Mouse (Mus musculus) cerebellum, postnatal 4 days (tissue): ENCODE measurements around the gene Atp1b1.

Source experiments
- DNase-seq, 2 experiments: peaks; one replicate each; pipeline ENCODE4 v3.0.0; 2022; ENCODE audit warnings: low spot score in 2 of 2, mixed read lengths in 1 of 2

Atp1b1 gene

GRCm38 (mm10) chr1:164458245-164458613, at the start of gene Atp1b1:
Gene Atp1b1, minus strand, starts transcription at chr1:164458355.
- peak; percentile 71 to 89 for DNase-seq

GRCm38 (mm10) chr1:164505096-164505495, 46.9 kb upstream of the Atp1b1 start:
- DNase-seq, result no peak

DNA sequence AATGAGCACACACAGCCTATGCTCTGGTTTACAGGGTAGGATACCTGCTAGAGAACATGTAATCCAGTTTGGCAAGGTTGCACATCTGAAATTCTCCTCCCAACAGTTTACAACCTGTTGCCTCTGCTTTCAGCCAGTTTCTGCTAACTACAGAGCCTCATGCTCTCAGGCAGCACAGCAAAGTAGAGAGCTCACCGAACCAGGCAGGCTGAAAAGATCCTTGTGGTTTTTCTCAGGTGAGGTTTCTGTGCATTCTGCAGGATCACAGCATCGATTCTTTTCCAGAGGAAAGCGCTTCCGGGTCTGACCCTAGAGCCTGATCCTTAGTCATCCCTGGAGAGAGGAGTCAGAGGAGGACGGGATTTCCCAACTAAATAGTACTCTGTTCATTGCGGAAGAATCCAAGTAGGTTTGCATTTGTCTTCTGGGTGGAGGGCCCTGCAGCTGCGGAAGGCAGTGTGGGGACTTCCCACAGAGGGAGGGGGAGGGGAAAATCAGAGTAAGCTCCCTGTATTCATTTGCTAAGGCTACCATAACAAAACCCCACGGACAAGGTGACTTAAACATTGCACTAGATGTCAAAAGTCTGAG, 45.1 kb upstream of the Atp1b1 start:
- DNase-seq, result no peak

DNA sequence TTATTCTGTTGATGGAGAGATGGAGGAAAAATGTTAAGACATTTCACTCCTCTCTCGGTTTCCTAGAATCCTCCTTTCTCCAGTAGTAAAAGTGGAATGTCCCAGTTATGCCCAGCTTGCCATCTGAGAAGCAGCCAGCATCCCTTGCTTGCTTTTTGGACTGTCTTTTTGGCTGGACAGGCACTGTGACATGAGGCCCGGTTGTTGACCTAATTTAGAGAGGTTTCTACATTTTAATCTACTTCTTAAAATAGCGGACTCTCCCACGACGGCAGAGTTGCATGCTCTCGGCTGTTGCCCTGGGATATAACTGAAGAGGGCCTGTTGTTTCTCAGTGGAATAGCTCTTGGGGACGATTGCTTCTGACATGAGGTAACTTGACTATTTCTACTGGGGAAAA, 44.1 kb upstream of the Atp1b1 start:
- no peak for DNase-seq

DNA sequence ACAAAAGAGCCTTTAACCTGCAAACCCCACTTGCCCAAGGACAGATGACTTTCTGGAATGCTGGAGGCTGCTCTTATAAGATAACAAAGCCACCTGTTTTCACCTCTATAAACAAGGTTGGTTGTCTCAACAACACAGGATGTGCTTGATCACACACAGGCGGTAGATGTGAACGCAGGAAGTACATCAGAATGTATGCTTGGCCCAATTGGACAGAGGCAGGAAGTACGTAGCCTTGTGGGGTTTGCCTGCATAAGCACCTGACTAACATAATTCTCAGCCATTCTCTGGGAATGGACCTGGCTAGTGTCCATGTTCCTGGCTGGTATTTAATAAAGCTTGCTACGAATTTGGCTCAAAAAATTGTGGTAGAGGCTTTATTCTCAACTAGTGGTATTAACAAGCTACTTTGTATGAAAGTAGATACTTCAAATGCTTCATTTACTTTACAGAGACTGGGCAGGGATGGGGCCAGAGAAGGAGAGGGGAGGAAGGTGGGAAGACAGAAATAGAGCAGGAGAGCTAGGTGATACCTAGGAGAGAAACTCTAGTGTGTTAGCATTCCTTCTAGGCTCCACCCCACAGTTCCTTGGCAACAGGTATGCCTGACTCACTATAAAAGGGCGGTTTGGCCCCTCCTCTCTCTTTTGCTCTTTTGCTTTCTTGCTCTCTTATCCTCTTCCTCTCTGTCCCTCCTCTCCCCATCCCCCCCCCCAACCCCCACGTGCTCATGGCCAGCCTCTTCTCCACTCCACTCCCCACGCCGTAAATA, 36.8 kb upstream of the Atp1b1 start:
- DNase-seq, result no peak

- no peak for DNase-seq
Observed at GRCm38 (mm10) chr1:164494215-164494614, 36.1 kb upstream of the Atp1b1 start.

DNA sequence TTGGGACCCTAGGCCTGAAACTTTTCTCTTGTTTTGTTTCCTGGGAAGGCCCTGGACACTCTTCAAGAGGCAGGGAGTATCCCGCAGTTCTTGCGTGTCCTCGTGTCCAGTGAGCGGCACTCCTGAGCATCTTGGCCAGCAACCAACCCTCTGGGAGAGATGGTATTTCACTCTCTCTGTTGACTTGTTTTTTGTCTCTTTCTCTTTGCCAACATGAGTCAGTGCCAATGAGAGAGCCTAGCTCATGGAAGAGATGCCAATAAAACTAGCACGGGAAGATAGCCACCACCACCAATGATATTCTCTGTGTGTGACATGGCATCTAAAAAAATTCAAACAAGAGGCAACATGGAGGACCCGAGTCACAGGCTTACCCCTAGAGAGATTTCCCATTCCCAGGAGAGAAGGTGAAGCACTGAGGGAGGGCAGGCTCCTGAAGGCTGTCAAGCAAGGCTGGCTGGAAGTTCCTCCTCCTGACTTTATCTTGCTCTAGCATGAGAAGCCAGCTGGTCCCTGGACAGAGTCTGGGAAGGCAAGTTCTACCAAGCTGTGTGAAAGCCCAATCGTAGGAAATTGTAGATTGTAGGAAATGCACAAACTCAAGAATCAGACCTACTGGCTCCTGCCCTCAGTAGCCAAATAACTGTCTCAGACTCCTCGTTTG, 35.0 kb upstream of the Atp1b1 start:
- DNase-seq, result peak in 1 of 2 experiments; percentile 29

- no peak for DNase-seq
Observed at GRCm38 (mm10) chr1:164492476-164492875, 34.3 kb upstream of the Atp1b1 start.

DNA sequence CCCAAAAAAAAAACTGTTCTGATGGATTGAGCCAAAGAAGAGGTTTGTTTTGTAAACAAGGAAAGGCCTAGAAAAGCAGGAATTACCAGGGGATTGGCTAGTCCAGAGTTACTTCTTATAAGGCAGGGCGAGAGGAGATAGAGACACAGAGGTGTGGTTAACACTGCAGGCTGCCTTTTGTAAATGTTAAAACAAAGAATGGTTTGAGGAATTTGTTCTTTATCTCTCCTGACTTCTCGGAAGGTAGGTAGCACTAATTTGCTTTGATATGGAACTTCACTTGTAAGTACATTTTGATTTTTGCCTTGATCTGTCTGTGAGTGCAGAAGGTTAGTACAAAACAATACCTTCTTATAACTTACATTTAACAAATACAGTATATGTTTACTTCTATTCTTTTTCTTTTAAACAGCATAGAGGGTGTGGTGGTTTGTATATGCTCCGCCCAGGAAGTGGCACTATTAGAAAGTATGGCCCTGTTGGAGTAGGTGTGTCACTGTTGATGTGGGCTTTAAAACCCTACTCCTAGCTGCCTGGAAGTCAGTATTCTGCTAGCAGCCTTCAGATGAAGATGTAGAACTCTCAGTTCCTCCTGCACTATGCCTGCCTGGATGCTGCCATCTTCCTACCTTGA, 31.9 kb upstream of the Atp1b1 start:
- no peak for DNase-seq

DNA sequence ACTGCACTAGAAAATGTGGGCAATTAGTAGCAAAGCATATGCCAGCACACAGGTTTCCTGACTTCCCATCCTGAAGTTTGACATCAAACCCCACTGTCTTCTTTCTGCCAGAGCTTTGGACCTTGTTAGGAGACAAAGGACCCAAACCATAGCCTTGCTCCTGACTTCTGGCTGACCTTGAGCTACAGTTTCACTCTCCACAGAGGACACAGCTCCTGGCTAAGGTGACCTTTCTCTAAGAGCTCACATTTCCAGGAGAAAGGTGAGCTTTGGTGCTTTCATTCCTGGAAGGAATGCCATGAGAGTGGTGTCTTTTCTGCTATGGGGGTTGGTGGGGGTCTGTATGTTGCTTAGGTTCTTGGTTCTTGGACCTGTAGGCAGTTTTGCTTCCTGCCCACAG, 25.6 kb upstream of the Atp1b1 start:
- DNase-seq, result no peak

- no peak for DNase-seq
Observed at GRCm38 (mm10) chr1:164482833-164483232, 24.7 kb upstream of the Atp1b1 start.

- no peak for DNase-seq
Observed at GRCm38 (mm10) chr1:164481645-164482354, 23.6 kb upstream of the Atp1b1 start.

DNA sequence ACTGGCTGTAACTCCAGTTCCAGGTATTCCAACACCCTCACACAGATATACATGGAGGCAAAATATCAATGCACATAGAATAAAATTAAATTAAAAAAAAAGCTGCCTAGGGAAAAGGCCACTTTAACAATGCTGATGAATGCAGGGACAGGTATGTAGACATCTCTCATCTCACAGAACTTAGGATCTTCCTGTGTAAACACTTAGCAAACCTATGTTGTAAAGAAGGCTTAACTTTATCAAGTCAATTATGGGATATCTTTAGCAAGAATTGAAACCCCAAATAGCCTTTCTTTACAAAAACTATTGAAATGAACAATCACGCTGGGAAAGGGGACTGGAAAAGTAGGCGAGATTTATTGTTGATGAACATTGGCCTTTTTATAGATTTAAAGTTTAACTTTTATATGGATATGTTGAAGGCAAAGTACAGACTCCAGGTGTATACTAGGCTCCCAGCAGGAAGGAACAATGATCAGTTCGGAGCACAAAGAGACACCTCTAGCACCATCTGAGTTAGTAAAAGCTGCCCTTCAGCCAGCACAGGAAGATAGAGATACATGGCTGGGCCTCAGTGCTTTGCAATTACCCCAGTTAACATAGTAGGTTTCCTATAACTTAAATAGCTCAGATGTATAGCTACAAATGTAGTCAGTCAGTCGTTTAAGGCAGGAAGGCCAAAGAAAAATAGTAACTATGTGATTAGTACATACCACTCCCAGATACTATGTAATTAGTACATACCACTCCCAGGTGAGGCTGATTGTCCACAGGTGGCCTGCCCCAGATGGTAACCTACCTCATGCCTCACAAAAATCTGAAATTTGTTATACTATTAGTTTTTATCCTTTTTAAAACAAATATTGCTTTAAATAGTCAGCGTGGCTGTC, 22.8 kb upstream of the Atp1b1 start:
- DNase-seq, result no peak

GRCm38 (mm10) chr1:164475895-164476294, 17.7 kb upstream of the Atp1b1 start:
- DNase-seq, result no peak

- DNase-seq, result no peak
Observed at GRCm38 (mm10) chr1:164474778-164475511, 16.8 kb upstream of the Atp1b1 start.

- DNase-seq, result no peak
Observed at GRCm38 (mm10) chr1:164474310-164474709, 16.2 kb upstream of the Atp1b1 start.

- no peak for DNase-seq
Observed at GRCm38 (mm10) chr1:164473398-164473797, 15.2 kb upstream of the Atp1b1 start.

GRCm38 (mm10) chr1:164471632-164472031, 13.5 kb upstream of the Atp1b1 start:
- no peak for DNase-seq

GRCm38 (mm10) chr1:164470985-164471384, 12.8 kb upstream of the Atp1b1 start:
- DNase-seq, result no peak

DNA sequence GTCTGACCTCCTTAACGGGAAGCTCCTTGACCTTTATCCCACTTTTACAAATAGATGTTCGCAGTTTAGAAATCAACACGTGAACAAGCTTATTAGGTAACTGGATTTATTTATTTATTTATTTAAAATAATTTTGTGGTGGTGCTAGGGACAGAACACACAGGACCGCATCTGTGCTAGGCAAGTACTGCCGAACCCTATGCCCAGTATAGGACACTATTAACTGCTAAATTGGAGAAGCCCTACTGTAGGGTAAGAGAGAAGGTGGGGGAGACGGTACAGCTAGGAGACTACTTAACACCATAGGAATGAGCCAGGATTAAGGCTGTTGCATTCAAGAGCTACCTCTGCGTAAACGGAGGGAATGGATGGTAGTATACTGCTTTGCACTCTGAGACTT, 10.2 kb upstream of the Atp1b1 start:
- no peak for DNase-seq
